Mouse (Mus musculus) skeletal muscle tissue, postnatal 0 days (tissue): ENCODE data around the gene Abhd15. TPM values are rescaled to one million over a fixed set of nuclear protein-coding genes. Genes with fewer than 3 reads are reported as not detected.

Experiments
- polyA plus RNA-seq: library from polyadenylated mRNA; unstranded; fragments of >200 nt; fragmentation: Nextera tagmentation; extraction: Ambion mirVana; gene quantifications from 2 replicates; pipeline ENCODE4 v1.2.1, GENCODE M21; 2015

Abhd15 gene
- 2.4 and 11.6 TPM in 2 replicates for polyA plus RNA-seq

GRCm38 (mm10) chr11:77514832-77515636, at the start of gene Abhd15:
Gene Abhd15 (plus strand): TSS chr11:77515121.

GRCm38 (mm10) chr11:77489591-77490235, 25.2 kb upstream of the Abhd15 start, which contains the start of gene Ankrd13b:
Gene Ankrd13b (minus strand): TSS chr11:77489678.

DNA sequence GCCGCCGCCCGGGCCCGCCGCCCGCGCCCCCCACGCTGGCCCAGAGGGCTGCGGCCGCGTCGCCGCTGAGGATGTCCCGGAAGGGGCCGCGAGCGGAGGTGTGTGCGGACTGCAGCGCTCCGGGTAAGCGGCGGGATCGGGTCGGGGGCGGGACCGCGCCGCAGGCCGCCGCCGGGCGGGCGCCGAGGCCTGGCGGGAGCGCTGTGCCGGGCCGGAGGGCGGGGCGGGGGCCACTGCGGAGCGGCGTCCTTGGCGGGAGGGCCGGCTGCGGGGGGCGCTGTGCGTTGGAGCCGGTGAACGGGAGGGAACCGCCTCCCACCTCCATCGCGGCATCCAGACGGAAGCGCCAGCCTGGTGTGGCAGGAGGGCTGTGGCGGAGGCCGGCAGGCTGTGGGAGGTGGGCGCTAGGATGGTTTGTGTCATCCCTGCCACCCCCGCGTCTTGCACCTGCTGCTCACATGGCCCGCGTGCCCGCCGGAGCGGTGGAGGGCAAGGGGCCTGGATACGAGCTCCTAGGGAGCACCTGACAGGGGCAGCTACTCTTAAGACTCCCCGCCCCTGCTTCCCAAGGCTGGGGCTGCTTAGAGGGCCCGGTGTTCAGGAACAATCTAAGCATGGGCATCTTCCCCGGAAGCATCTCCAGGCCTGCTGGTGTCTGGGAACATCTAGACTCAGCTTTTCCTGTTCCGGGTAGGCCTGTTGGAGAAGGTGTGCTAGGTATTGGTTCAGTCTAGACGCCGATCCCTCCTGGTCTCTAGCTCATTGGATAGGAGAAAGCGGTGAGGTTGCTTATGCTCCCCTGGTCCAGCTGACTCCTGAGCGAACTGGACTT, 21.2 kb upstream of the Abhd15 start, which contains the start of gene Git1:
Gene Git1 (plus strand): TSS at position 51 of the 832 bp plus-strand sequence.

DNA sequence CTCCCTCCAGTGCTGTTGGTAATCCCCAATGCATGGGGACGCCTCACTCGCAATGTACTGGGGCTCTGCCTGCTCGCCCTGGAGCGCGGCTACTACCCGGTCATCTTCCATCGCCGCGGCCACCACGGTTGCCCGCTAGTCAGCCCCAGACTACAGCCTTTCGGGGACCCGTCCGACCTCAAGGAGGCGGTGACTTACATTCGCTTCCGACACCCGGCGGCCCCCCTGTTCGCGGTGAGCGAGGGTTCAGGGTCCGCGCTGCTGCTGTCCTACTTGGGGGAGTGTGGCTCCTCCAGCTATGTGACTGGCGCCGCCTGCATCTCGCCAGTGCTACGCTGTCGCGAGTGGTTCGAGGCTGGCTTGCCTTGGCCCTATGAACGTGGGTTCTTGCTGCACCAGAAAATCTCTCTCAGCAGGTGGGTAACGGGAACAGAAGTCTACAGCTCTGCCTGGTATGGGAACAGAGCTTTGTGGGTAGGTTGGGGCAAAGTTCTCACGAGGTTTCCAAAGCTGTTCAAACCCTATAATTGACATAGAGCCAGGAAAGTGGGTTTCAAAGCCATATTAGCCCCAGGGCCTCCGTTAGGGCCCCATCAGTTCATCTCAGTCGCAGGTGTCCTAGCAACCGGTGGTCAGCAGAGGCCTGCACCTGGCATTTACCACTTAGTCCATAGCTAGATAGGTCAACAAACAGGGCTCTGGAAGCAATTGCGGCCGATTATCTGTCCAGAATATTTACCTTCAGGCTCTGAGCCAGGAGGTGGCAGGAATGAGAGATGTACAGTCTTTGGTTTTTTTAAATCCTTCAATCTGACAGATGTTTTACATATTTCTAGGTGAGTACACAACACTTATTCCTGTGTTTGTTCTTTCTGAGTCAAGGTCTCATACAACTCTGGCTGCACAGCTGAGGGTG, 974 bp downstream of the Abhd15 start, which contains the start of gene Trp53i13:
Gene Trp53i13 (minus strand): TSS at position 344 of the 916 bp plus-strand sequence.

GRCm38 (mm10) chr11:77519043-77519442, 4.1 kb downstream of the Abhd15 start, which contains the start of gene Gm10392:
Gene Gm10392 (minus strand): TSS chr11:77519198.

Other genes with a start within 250 kb of the Abhd15 start
- gene Coro6, start 52.7 kb upstream of the Abhd15 start, polyA plus RNA-seq: 36.1 and 39.0 TPM in 2 replicates
- 2.1 and 2.9 TPM in 2 replicates for gene Ankrd13b, start 25.4 kb upstream of the Abhd15 start, polyA plus RNA-seq
- gene Git1, start 21.6 kb upstream of the Abhd15 start, polyA plus RNA-seq: 5.1 and 6.5 TPM in 2 replicates
- gene Trp53i13, start 859 bp downstream of the Abhd15 start, polyA plus RNA-seq: 17.4 and 24.1 TPM in 2 replicates
- gene Gm10392, start 4.1 kb downstream of the Abhd15 start, polyA plus RNA-seq: 0.18 TPM in 1 of 2 replicates, not detected in the other
- gene Taok1, start 92.7 kb downstream of the Abhd15 start, polyA plus RNA-seq: 12.0 and 14.0 TPM in 2 replicates
- gene Nufip2, start 171.0 kb downstream of the Abhd15 start, polyA plus RNA-seq: 3.0 and 3.3 TPM in 2 replicates
- not detected in 2 replicates for gene Cryba1, start 210.2 kb downstream of the Abhd15 start, polyA plus RNA-seq
- 63.1 and 85.2 TPM in 2 replicates for gene Myo18a, start 248.1 kb downstream of the Abhd15 start, polyA plus RNA-seq